Mouse (Mus musculus) heart, embryonic 14.5 days (tissue): ENCODE measurements at regions not wholly inside any gene's neighbourhood (a gene's known extent, or its start where the extent isn't known, plus 50 kb on each side); places are given as distances from the start of the nearest gene placed in this dataset.

Experiments used
- ATAC-seq: fragments of 200-750 bp; cut with Nextera tagmentation; 2 replicates; pipeline ENCODE4 v1.8.0; 2017; ENCODE audit warnings: low read depth, moderate TSS enrichment; ENCODE audit not compliant: insufficient number of reproducible peaks, insufficient read depth, low FRiP score
- H3K27ac ChIP-seq, 2 experiments: fragments of 200-500 bp in 1 of 2; fragments of 300-500 bp in 1 of 2; sonication (generic) in 1 of 2; replicated peaks in 1 of 2; 2 replicates each; pipeline ENCODE4 v1.5.1; 2012 to 2014; ENCODE audit warnings: low read depth in 2 of 2, low read length in 2 of 2, control low read depth in 1 of 2, mild to moderate bottlenecking in 1 of 2, mixed read lengths in 1 of 2; ENCODE audit not compliant: control insufficient read depth in 1 of 2, insufficient read depth in 1 of 2
- H3K27me3 ChIP-seq: fragments of 300-500 bp; sonication (generic); 2 replicates; pipeline ENCODE4 v1.6.1; 2014; ENCODE audit warnings: mild to moderate bottlenecking, low read length, control low read depth; ENCODE audit not compliant: control insufficient read depth, insufficient read depth
- H3K36me3 ChIP-seq: fragments of 300-500 bp; sonication (generic); 2 replicates; pipeline ENCODE4 v1.6.1; 2014; ENCODE audit warnings: mild to moderate bottlenecking, control low read depth, low read length, mixed read lengths; ENCODE audit not compliant: control insufficient read depth, insufficient read depth
- H3K4me1 ChIP-seq, 2 experiments: fragments of 200-500 bp in 1 of 2; fragments of 300-500 bp in 1 of 2; sonication (generic) in 1 of 2; 2 replicates each; pipeline ENCODE4 v1.6.1; 2012 to 2014; ENCODE audit warnings: low read length in 2 of 2, control low read depth in 1 of 2, mixed read lengths in 1 of 2; ENCODE audit not compliant: control insufficient read depth in 2 of 2, insufficient read depth in 2 of 2
- H3K4me2 ChIP-seq: fragments of 300-500 bp; sonication (generic); 2 replicates; pipeline ENCODE4 v1.6.1; 2014; ENCODE audit warnings: mild to moderate bottlenecking, low read length
- H3K4me3 ChIP-seq, 2 experiments: fragments of 200-500 bp in 1 of 2; fragments of 300-500 bp in 1 of 2; sonication (generic) in 1 of 2; 2 replicates each; pipeline ENCODE4 v1.5.1; 2012 to 2014; ENCODE audit warnings: low read length in 2 of 2, mild to moderate bottlenecking in 2 of 2, control low read depth in 1 of 2, low read depth in 1 of 2, moderate library complexity in 1 of 2; ENCODE audit not compliant: control insufficient read depth in 1 of 2, insufficient read depth in 1 of 2
- H3K9ac ChIP-seq: fragments of 300-500 bp; sonication (generic); 2 replicates; pipeline ENCODE4 v1.6.1; 2014; ENCODE audit warnings: mild to moderate bottlenecking, low read length
- H3K9me3 ChIP-seq: fragments of 300-500 bp; sonication (generic); 2 replicates; pipeline ENCODE4 v1.6.1; 2016; ENCODE audit warnings: low read length, control low read depth; ENCODE audit not compliant: control insufficient read depth
- WGBS: fragments of 180-500 bp; shearing (Covaris S2); extraction: QIAGEN DNeasy Blood & Tissue Kit; methylation state at CpG from one replicate; pipeline ENCODE4 v1.1.7; 2014; 5-methylcytosine and 5-hydroxymethylcytosine counted together

DNA sequence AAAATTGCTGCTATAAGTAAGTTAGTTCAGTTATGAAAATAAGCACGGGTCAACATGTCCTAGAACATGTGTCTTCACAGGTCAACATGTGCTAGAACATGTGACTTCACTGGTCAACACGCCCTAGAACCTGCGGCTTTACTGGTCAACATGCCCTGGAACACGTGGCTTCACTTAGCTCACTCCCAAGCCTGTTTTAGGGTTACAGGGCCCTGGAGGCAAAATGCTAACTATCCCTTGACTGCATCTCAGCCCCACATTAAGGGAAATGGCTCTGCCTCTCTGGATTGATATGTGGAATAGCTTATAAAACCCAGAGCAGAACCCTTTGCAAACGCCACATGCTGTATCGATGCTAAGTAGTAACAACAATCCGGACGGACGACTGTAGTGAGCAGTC lies 67.8 kb downstream of the Nkx6-1 start:
- H3K27me3 ChIP-seq: no peaks in the 10 kb centered on the region
- no peak for ATAC-seq
- 88% methylated on average over 9 of the region's 9 CpGs for WGBS

DNA sequence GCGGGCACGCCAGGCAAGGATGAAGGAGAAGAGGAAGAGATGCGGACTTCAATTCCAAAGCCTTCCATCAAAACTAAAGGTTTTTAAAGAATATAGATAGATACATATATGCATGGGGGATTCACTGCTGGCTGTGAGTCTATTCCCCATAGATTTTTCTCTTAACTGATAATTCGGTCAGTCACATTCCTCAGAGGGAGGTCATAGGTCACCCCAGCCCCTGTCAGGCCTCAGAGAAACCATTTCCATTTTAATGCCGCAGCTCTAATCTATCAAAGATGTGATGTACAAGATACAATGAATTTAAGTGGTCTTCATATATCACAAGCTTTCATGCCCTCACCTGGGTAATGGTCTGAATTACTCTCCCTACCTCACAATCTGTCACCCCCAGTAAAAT lies 73.6 kb downstream of the Nkx6-1 start:
- 84% methylated on average over 5 of the region's 5 CpGs for WGBS
- no peak overlapping the region for H3K9ac ChIP-seq

More for the DNA sequence above, 67.8 kb downstream of the Nkx6-1 start:
- no peak overlapping the region for H3K9ac ChIP-seq
- H3K27ac ChIP-seq: no peak overlapping the region
- no peak overlapping the region for H3K4me2 ChIP-seq
- no peaks in the 10 kb centered on the region for H3K36me3 ChIP-seq
- no peak overlapping the region for H3K4me3 ChIP-seq
- no peaks in the 10 kb centered on the region for H3K4me1 ChIP-seq
- no peaks in the 10 kb centered on the region for H3K9me3 ChIP-seq

DNA sequence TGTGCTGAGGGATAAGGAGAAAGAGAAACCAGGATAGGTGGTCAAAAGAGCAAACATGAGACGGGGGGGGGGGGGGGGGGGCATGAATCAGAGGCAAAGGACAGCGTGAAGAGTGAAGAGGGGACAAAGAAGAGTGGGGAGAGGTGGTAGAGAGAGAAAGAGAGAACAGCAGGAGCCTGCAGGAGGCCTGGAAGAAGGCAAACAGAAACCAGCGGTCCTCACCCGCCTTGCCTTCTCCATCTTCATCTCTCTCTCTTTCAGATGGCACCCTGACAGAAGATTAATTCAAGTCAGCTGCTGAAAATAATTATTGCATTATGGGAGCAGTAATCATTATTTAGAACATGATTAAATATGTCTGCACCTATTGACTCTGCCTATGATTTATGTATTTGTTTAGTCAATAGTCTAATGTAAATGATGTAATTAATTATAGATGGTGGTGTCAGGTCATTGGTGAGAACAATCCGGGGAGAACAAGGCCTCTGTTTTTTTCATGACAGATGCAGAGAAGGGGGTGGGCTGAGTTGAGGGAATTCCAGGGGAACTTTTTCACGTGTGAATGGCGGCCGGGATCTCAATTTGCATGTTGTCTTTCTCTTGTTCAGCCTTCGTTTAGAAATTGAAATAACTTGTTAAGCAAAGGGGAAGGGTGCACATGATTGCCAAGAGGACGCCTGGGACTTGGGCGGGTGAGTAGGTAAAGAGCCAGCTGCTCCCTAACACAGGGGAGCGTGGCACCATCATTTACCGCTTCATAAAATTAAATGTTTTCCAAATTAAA lies 74.3 kb downstream of the Nkx6-1 start:
- Histone ChIP-seq H3K36me3 (no peaks in the 10 kb centered on the region), H3K4me3 (no peak overlapping the region)
- ATAC-seq: no peak

More for the DNA sequence above, 73.6 kb downstream of the Nkx6-1 start:
- H3K4me2 ChIP-seq: no peak overlapping the region
- no peak overlapping the region for H3K4me3 ChIP-seq
- no peaks in the 10 kb centered on the region for H3K9me3 ChIP-seq
- H3K4me1 ChIP-seq: no peaks in the 10 kb centered on the region
- no peak overlapping the region for H3K27ac ChIP-seq
- H3K27me3 ChIP-seq: no peaks in the 10 kb centered on the region
- no peak for ATAC-seq
- no peaks in the 10 kb centered on the region for H3K36me3 ChIP-seq

DNA sequence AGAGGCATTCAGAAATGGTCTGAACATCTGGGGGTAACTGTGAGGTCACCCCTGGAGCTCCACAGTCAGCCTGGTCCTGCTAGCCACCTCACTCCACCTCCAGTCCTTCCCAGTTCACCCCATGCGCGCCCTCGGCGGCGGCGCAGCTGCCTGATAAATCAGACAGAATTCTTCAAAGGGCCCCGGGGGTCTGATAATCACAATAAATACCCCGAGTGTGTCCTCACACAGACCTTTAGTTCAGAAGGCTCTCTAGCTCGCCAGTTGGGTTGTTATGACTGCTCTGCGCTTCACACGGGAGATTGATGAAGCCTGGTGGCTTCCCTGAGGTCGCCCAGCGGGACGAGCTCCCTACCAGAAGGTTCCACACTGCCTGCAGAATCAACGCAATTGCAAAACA lies 91.8 kb downstream of the Nkx6-1 start:
- no peak overlapping the region for H3K4me2 ChIP-seq
- H3K27ac ChIP-seq: no peak overlapping the region
- H3K9me3 ChIP-seq: no peaks in the 10 kb centered on the region
- no peaks in the 10 kb centered on the region for H3K36me3 ChIP-seq
- no peak overlapping the region for H3K4me3 ChIP-seq
- no peaks in the 10 kb centered on the region for H3K4me1 ChIP-seq
- H3K27me3 ChIP-seq: no peaks in the 10 kb centered on the region
- WGBS: 82% methylated on average over 15 of the region's 15 CpGs
- no peak overlapping the region for H3K9ac ChIP-seq
- no peak for ATAC-seq

More for the DNA sequence above, 74.3 kb downstream of the Nkx6-1 start:
- 72% methylated on average over 12 of the region's 13 CpGs for WGBS
- H3K9me3 ChIP-seq: no peaks in the 10 kb centered on the region
- H3K27me3 ChIP-seq: no peaks in the 10 kb centered on the region
- no peaks in the 10 kb centered on the region for H3K4me1 ChIP-seq
- H3K4me2 ChIP-seq: no peak overlapping the region
- no peak overlapping the region for H3K9ac ChIP-seq
- H3K27ac ChIP-seq: no peak overlapping the region

DNA sequence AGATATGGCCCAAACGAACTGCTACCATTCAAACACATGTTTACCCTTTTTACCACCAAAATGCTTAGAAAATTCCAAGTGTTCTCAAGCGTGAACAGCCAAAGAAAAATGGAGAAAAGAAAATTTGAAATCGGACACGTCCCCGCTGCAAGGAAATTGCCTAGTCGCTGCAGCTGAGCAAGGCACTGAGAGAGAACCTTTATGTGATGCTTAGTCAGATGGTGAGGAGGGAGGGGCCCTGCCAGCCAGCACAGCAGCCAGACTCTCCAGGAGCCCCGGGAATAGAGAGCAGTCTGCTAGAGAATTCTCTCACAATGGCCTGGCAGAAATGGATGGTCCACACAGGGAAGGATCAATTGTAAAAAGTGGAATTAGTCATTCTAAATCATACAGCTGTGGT lies 99.0 kb downstream of the Nkx6-1 start:
- H3K36me3 ChIP-seq: no peaks in the 10 kb centered on the region
- H3K4me2 ChIP-seq: no peak overlapping the region

DNA sequence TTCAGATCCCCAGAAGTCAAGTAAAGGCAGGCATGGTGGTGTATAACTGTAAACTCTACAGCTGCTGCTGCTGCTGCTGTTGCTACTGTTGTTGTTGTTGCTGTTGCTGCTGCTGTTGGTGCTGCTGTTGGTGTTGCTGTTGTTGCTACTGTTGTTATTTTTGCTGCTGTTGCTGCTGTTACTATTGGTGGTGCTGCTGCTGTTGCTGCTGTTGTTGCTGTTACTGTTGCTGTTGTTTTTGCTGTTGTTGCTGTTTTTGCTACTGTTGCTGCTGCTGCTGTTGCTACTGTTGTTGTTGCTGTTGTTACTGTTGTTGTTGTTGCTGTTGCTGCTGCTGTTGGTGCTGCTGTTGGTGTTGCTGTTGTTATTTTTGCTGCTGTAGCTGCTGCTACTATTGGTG lies 104.4 kb downstream of the Nkx6-1 start:
- no peak overlapping the region for H3K27ac ChIP-seq
- H3K4me1 ChIP-seq: no peaks in the 10 kb centered on the region
- H3K9me3 ChIP-seq: no peaks in the 10 kb centered on the region
- no peaks in the 10 kb centered on the region for H3K36me3 ChIP-seq
- no peak for ATAC-seq
- no peak overlapping the region for H3K4me3 ChIP-seq
- no peak overlapping the region for H3K9ac ChIP-seq
- no peak overlapping the region for H3K4me2 ChIP-seq
- no peaks in the 10 kb centered on the region for H3K27me3 ChIP-seq

More for the DNA sequence above, 99.0 kb downstream of the Nkx6-1 start:
- Histone ChIP-seq H3K4me3 (no peak overlapping the region), H3K27ac (no peak overlapping the region), H3K9me3 (no peaks in the 10 kb centered on the region), H3K27me3 (no peaks in the 10 kb centered on the region), H3K9ac (no peak overlapping the region), H3K4me1 (no peaks in the 10 kb centered on the region)
- no peak for ATAC-seq
- WGBS: 45% methylated on average over 7 of the region's 7 CpGs

DNA sequence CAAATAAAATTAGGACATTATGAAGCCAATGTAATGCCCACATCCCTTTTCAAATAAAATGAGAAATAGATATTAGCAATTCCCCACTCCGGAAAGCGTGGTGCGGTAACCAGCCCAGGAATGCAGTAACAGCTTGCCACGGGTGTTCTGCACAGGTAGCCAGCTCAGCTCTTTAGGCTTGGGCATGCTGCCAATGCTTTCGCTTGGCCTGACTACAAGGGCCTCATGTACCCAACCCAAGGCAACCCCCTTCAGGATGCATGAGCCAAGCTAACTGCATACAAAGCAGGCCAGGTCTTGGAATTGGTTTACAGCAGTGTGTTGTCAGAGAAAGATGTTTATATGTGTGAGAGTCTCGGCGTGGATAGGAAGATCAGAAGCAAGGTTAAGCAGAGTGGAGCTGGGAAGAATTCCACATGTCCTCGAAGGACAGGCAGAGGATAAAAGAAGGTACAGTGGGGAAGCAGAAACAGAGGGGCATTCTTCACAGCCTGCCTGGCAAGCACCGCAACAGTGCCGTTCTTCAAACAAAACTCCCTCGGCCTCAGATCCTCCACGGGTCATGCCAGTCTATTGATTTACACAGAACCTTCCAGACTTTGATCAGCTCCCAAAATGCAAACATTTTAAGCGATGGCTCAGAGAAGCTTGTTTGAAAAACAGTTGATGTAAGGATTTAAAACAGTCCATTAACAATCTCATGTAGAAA lies 106.4 kb downstream of the Nkx6-1 start:
- Histone ChIP-seq H3K4me1 (no peaks in the 10 kb centered on the region), H3K9me3 (no peaks in the 10 kb centered on the region), H3K27me3 (no peaks in the 10 kb centered on the region), H3K36me3 (no peaks in the 10 kb centered on the region), H3K27ac (no peak overlapping the region), H3K9ac (no peak overlapping the region), H3K4me2 (no peak overlapping the region), H3K4me3 (no peak overlapping the region)
- ATAC-seq: no peak
- WGBS: 70% methylated on average over 13 of the region's 13 CpGs
